Mouse (Mus musculus) hindbrain, postnatal 0 days (tissue): ENCODE data around the gene Slc46a1. TPM values are rescaled to one million over a fixed set of nuclear protein-coding genes. Genes with fewer than 3 reads are reported as not detected.

Experiments used
- ATAC-seq: fragments of 200-750 bp; cut with Nextera tagmentation; 2 replicates; pipeline ENCODE4 v1.8.0; 2017; ENCODE audit warnings: mild to moderate bottlenecking, moderate TSS enrichment, moderate library complexity
- DNase-seq: peaks from one replicate; pipeline ENCODE4 v3.0.0-alpha.2; 2015; ENCODE audit warnings: low spot score
- H3K27ac ChIP-seq: fragments of 300-500 bp; sonication (generic); 2 replicates; pipeline ENCODE4 v1.5.1; 2014; ENCODE audit warnings: mild to moderate bottlenecking
- H3K27me3 ChIP-seq: fragments of 300-500 bp; sonication (generic); 2 replicates; pipeline ENCODE4 v1.6.1; 2014; ENCODE audit warnings: low read length, mixed read lengths; ENCODE audit not compliant: insufficient read depth
- H3K36me3 ChIP-seq: fragments of 300-500 bp; sonication (generic); 2 replicates; pipeline ENCODE4 v1.6.1; 2014; ENCODE audit warnings: low read length, mixed read lengths; ENCODE audit not compliant: insufficient read depth
- H3K4me1 ChIP-seq: fragments of 300-500 bp; sonication (generic); 2 replicates; pipeline ENCODE4 v1.6.1; 2014; ENCODE audit warnings: antibody characterized with exemption, low read length, mixed read lengths; ENCODE audit not compliant: insufficient read depth
- H3K4me2 ChIP-seq: fragments of 300-500 bp; sonication (generic); 2 replicates; pipeline ENCODE4 v1.6.1; 2014; ENCODE audit warnings: low read depth, mild to moderate bottlenecking, low read length, moderate library complexity, mixed read lengths
- H3K4me3 ChIP-seq: fragments of 300-500 bp; sonication (generic); 2 replicates; pipeline ENCODE4 v1.5.1; 2014; ENCODE audit warnings: low read length
- H3K9ac ChIP-seq: fragments of 300-500 bp; sonication (generic); replicated peaks from 2 replicates; pipeline ENCODE4 v1.6.1; 2014; ENCODE audit warnings: mild to moderate bottlenecking, low read length, moderate library complexity, mixed read lengths
- H3K9me3 ChIP-seq: fragments of 300-500 bp; sonication (generic); 2 replicates; pipeline ENCODE4 v1.6.1; 2016; ENCODE audit warnings: low read length, mixed read lengths
- CTCF ChIP-seq: IDR thresholded peaks from 2 replicates; pipeline ENCODE4 v1.5.1; 2016; ENCODE audit warnings: antibody characterized with exemption, control low read depth, low read depth
- WGBS: fragments of 180-500 bp; shearing (Covaris S2); extraction: QIAGEN DNeasy Blood & Tissue Kit; methylation state at CpG from one replicate; pipeline ENCODE4 v1.1.7; 2014; 5-methylcytosine and 5-hydroxymethylcytosine counted together
- polyA plus RNA-seq: library from polyadenylated mRNA; unstranded; fragments of >200 nt; fragmentation: Nextera tagmentation; extraction: Ambion mirVana; gene quantifications from 2 replicates; pipeline ENCODE4 v1.2.1, GENCODE M21; 2015
- total RNA-seq: library from RNA; depleted of rRNA; stranded (reverse); fragments of >200 nt; gene quantifications from 2 replicates; pipeline ENCODE4 v1.2.3, GENCODE M21; 2014

Slc46a1 gene
- total and polyA plus RNA-seq, 2 experiments from 2014 or later, result 20.6 to 21.7 TPM

- Histone ChIP-seq H3K4me2 (no peak overlapping the region), H3K9ac (no peak overlapping the region), H3K4me3 (no peak overlapping the region), H3K27ac (no peak overlapping the region), H3K27me3 (no peaks in the 10 kb centered on the region), H3K4me1 (no peaks in the 10 kb centered on the region), H3K36me3 (no peaks in the 10 kb centered on the region), H3K9me3 (no peaks in the 10 kb centered on the region)
- DNase-seq (no peak), ATAC-seq (no peak)
- WGBS, result 71% methylated on average over 7 of the region's 7 CpGs
- no peak for TF ChIP-seq CTCF
These were observed 11.2 kb upstream of the Slc46a1 start for GRCm38 (mm10) chr11:78454276-78454675.

GRCm38 (mm10) chr11:78455308-78455707 is 10.2 kb upstream of the Slc46a1 start:
- Histone ChIP-seq H3K9ac (no peak overlapping the region), H3K4me3 (no peak overlapping the region), H3K27me3 (no peaks in the 10 kb centered on the region), H3K9me3 (no peaks in the 10 kb centered on the region), H3K27ac (no peak overlapping the region), H3K36me3 (no peaks in the 10 kb centered on the region), H3K4me1 (no peaks in the 10 kb centered on the region), H3K4me2 (no peak overlapping the region)
- peak; percentile 52 for TF ChIP-seq CTCF
- WGBS, result 47% methylated on average over 5 of the region's 5 CpGs
- ATAC-seq (no peak), DNase-seq (peak; percentile 32)

GRCm38 (mm10) chr11:78458740-78459139 is 6.8 kb upstream of the Slc46a1 start:
- H3K27me3 ChIP-seq, result no peaks in the 10 kb centered on the region
- no peak for DNase-seq
- H3K36me3 ChIP-seq, result no peaks in the 10 kb centered on the region
- no peaks in the 10 kb centered on the region for H3K9me3 ChIP-seq
- no peak for TF ChIP-seq CTCF
- no peak overlapping the region for H3K4me2 ChIP-seq
- 85% methylated on average over 17 of the region's 17 CpGs for WGBS
- H3K27ac ChIP-seq, result no peak overlapping the region
- H3K4me1 ChIP-seq, result no peaks in the 10 kb centered on the region
- ATAC-seq, result no peak
- no peak overlapping the region for H3K4me3 ChIP-seq
- H3K9ac ChIP-seq, result no peak overlapping the region

GRCm38 (mm10) chr11:78461894-78462293 is 3.6 kb upstream of the Slc46a1 start:
- Histone ChIP-seq H3K4me2 (no peak overlapping the region), H3K9ac (no peak overlapping the region), H3K4me3 (no peak overlapping the region), H3K36me3 (no peaks in the 10 kb centered on the region), H3K27ac (no peak overlapping the region), H3K9me3 (no peaks in the 10 kb centered on the region), H3K27me3 (no peaks in the 10 kb centered on the region), H3K4me1 (peaks cover 11% of the 10 kb centered on the region)
- no peak for ATAC-seq
- no peak for DNase-seq
- TF ChIP-seq CTCF, result peak; percentile 47
- WGBS, result 72% methylated on average over 1 of the region's 1 CpGs

- no peak for TF ChIP-seq CTCF
- Histone ChIP-seq H3K4me3 (no peak overlapping the region), H3K27me3 (no peaks in the 10 kb centered on the region), H3K27ac (no peak overlapping the region), H3K36me3 (no peaks in the 10 kb centered on the region), H3K9me3 (no peaks in the 10 kb centered on the region), H3K9ac (no peak overlapping the region), H3K4me1 (peaks cover 11% of the 10 kb centered on the region), H3K4me2 (no peak overlapping the region)
- ATAC-seq (no peak), DNase-seq (no peak)
- 77% methylated on average over 5 of the region's 5 CpGs for WGBS
These were observed 2.8 kb upstream of the Slc46a1 start for GRCm38 (mm10) chr11:78462669-78463068.

GRCm38 (mm10) chr11:78463286-78464036 is 2.0 kb upstream of the Slc46a1 start:
- no peak for TF ChIP-seq CTCF
- H3K4me2 ChIP-seq, result no peak overlapping the region
- peaks cover 11% of the 10 kb centered on the region for H3K4me1 ChIP-seq
- DNase-seq, result no peak
- ATAC-seq, result no peak
- H3K4me3 ChIP-seq, result no peak overlapping the region
- H3K36me3 ChIP-seq, result no peaks in the 10 kb centered on the region
- WGBS, result 69% methylated on average over 13 of the region's 13 CpGs
- no peak overlapping the region for H3K27ac ChIP-seq
- H3K9me3 ChIP-seq, result no peaks in the 10 kb centered on the region
- no peak overlapping the region for H3K9ac ChIP-seq
- no peaks in the 10 kb centered on the region for H3K27me3 ChIP-seq

GRCm38 (mm10) chr11:78465116-78465515 is 381 bp upstream of the Slc46a1 start:
- peak overlapping the region; percentile 83 for H3K27ac ChIP-seq
- H3K9ac ChIP-seq, result peak overlapping the region; percentile 59; the same call in 1 of the 2 replicates
- no peaks in the 10 kb centered on the region for H3K9me3 ChIP-seq

More at GRCm38 (mm10) chr11:78465116-78465515, 381 bp upstream of the Slc46a1 start:
- peaks cover 11% of the 10 kb centered on the region for H3K4me1 ChIP-seq
- no peak for TF ChIP-seq CTCF
- H3K36me3 ChIP-seq, result no peaks in the 10 kb centered on the region
- peak overlapping the region; percentile 55 for H3K4me3 ChIP-seq
- peak overlapping the region; percentile 78 for H3K4me2 ChIP-seq
- 19% methylated on average over 9 of the region's 9 CpGs for WGBS
- H3K27me3 ChIP-seq, result no peaks in the 10 kb centered on the region
- no peak for ATAC-seq
- DNase-seq, result peak; percentile 19
